8 mouse cellular contexts compared by ENCODE assay signal in the genomic region with DNA sequence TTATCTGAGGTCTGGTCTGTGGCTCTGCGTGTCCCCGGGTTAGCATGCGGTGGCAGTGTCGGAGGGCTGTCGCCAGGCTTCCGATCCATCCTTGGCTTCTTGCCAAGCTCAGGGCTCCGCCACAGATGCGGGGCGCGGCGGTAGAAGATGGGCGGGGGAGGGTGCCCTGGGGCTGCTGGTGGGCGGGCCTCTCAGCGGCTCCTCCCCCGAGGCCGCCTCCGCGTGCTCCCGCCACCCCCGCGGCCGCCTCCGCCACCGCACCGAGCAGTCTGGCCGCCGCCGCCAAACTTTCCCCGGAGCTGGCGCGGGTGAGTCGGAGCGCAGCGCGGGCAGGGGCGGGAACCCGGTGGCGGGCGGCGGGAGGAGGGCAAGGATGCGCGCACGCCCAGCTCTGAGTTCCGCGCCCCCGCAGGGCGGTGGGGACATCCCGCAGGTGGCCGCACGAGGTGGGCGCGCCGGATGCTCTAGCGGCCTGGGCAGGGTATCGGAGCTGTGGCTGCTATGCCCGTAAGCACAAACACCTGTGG. TPM values are rescaled to one million over a fixed set of nuclear protein-coding genes. Genes with fewer than 3 reads are reported as not detected.
A peak's percentile ranks its signal among the peaks of the same experiment; 100 is the strongest.
DNase-seq lines count a peak whose midpoint lies in the region; ATAC-seq and TF ChIP-seq lines count a peak whose summit lies in the region.

A gene (plus strand): TSS at position 246 of the 527 bp plus-strand sequence.

- TF ChIP-seq POLR2A in bone marrow macrophage, adult 2 months (IDR thresholded peaks at IDR 0.05; ENCODE audit: borderline replicate concordance, low read depth, low read length), result no peak

- H3K4me3 ChIP-seq in bone marrow macrophage, adult 2 months (ENCODE audit: insufficient read depth, low read length), result peak within 1 kb of the TSS; percentile 67
- H3K4me3 ChIP-seq in forebrain, embryonic 13.5 days, result peak within 1 kb of the TSS; percentile 55
- peak within 1 kb of the TSS; percentile 50 for H3K4me3 ChIP-seq in hindbrain, embryonic 12.5 days
- peak within 1 kb of the TSS; percentile 53 for H3K4me3 ChIP-seq in limb, embryonic 13.5 days
- peak within 1 kb of the TSS; percentile 50 for H3K4me3 ChIP-seq in midbrain, embryonic 14.5 days (replicated peaks; ENCODE audit: low read depth, low read length)

- DNase-seq in adrenal gland, adult 18-20 months (ENCODE audit: low spot score in 2 of 2), result peak; percentile 48 to 57
- no peak for DNase-seq in adrenal gland, postnatal 4 days (ENCODE audit: low spot score in 2 of 2)
- peak; percentile 87 for DNase-seq in midbrain, embryonic 14.5 days
- DNase-seq in thymus, postnatal 10 days (ENCODE audit: low spot score in 2 of 2), result peak; percentile 4 to 30

- peak within 1 kb of the TSS; percentile 64 for H3K9ac ChIP-seq in forebrain, embryonic 13.5 days
- H3K9ac ChIP-seq in hindbrain, embryonic 12.5 days, result peak within 1 kb of the TSS; percentile 54
- H3K9ac ChIP-seq in limb, embryonic 13.5 days, result peak within 1 kb of the TSS; percentile 62
- H3K9ac ChIP-seq in midbrain, embryonic 14.5 days (replicated peaks; ENCODE audit: low read length), result no peak within 1 kb of the TSS; the same call in 1 of the 2 replicates

- H3K27ac ChIP-seq in bone marrow macrophage, adult 2 months (ENCODE audit: insufficient read depth, low read depth, low read length), result no peak within 1 kb of the TSS
- no peak within 1 kb of the TSS for H3K27ac ChIP-seq in forebrain, embryonic 13.5 days
- no peak within 1 kb of the TSS for H3K27ac ChIP-seq in hindbrain, embryonic 12.5 days
- no peak within 1 kb of the TSS for H3K27ac ChIP-seq in limb, embryonic 13.5 days
- no peak within 1 kb of the TSS for H3K27ac ChIP-seq in midbrain, embryonic 14.5 days (replicated peaks; ENCODE audit: low read depth, low read length)

- 1% methylated on average over 56 of the region's 56 CpGs for WGBS in forebrain, embryonic 13.5 days
- WGBS in hindbrain, embryonic 12.5 days, result under 1% methylated on average over 50 of the region's 56 CpGs
- under 1% methylated on average over 51 of the region's 56 CpGs for WGBS in limb, embryonic 13.5 days
- WGBS in midbrain, embryonic 14.5 days, result under 1% methylated on average over 56 of the region's 56 CpGs

- ATAC-seq in forebrain, embryonic 13.5 days, result peak; percentile 83
- ATAC-seq in hindbrain, embryonic 12.5 days (ENCODE audit: low FRiP score), result peak; percentile 55
- no peak; the same call in 1 of the 2 replicates for ATAC-seq in limb, embryonic 13.5 days (ENCODE audit: low FRiP score, low read depth)
- ATAC-seq in midbrain, embryonic 14.5 days (ENCODE audit: low FRiP score, low TSS enrichment), result peak; percentile 62; the same call in 1 of the 2 replicates

- no peaks in the 10 kb centered on the region for H3K9me3 ChIP-seq in forebrain, embryonic 13.5 days (replicated peaks)
- no peaks in the 10 kb centered on the region for H3K9me3 ChIP-seq in hindbrain, embryonic 12.5 days (replicated peaks)
- H3K9me3 ChIP-seq in limb, embryonic 13.5 days, result peaks cover 8% of the 10 kb centered on the region; the same call in 1 of the 2 replicates
- no peaks in the 10 kb centered on the region for H3K9me3 ChIP-seq in midbrain, embryonic 14.5 days (ENCODE audit: control insufficient read depth, low read length)

- no peaks in the 10 kb centered on the region for H3K36me3 ChIP-seq in forebrain, embryonic 13.5 days (ENCODE audit: poor library complexity, severe bottlenecking)
- H3K36me3 ChIP-seq in hindbrain, embryonic 12.5 days, result no peaks in the 10 kb centered on the region
- H3K36me3 ChIP-seq in limb, embryonic 13.5 days, result no peaks in the 10 kb centered on the region
- H3K36me3 ChIP-seq in midbrain, embryonic 14.5 days (ENCODE audit: control insufficient read depth, insufficient read depth, low read length), result no peaks in the 10 kb centered on the region

- peak within 1 kb of the TSS; percentile 97 for H3K4me2 ChIP-seq in forebrain, embryonic 13.5 days
- H3K4me2 ChIP-seq in hindbrain, embryonic 12.5 days (replicated peaks), result peak within 1 kb of the TSS; percentile 92
- peak within 1 kb of the TSS; percentile 97 for H3K4me2 ChIP-seq in limb, embryonic 13.5 days (replicated peaks)
- peak within 1 kb of the TSS; percentile 93 for H3K4me2 ChIP-seq in midbrain, embryonic 14.5 days (ENCODE audit: low read length)

- H3K27me3 ChIP-seq in forebrain, embryonic 13.5 days, result peaks cover 44% of the 10 kb centered on the region
- peaks cover 67% of the 10 kb centered on the region for H3K27me3 ChIP-seq in hindbrain, embryonic 12.5 days
- H3K27me3 ChIP-seq in limb, embryonic 13.5 days, result peaks cover 88% of the 10 kb centered on the region
- H3K27me3 ChIP-seq in midbrain, embryonic 14.5 days (ENCODE audit: control insufficient read depth, insufficient read depth, low read length), result peaks cover 31% of the 10 kb centered on the region

- TF ChIP-seq CTCF in bone marrow macrophage, adult 2 months (IDR thresholded peaks at IDR 0.05; ENCODE audit: low read depth, low read length), result no peak

- peaks cover 49% of the 10 kb centered on the region for H3K4me1 ChIP-seq in bone marrow macrophage, adult 2 months (ENCODE audit: control insufficient read depth, insufficient read depth, low read length)
- H3K4me1 ChIP-seq in forebrain, embryonic 13.5 days, result peaks cover 30% of the 10 kb centered on the region
- peaks cover 23% of the 10 kb centered on the region for H3K4me1 ChIP-seq in hindbrain, embryonic 12.5 days
- peaks cover 17% of the 10 kb centered on the region for H3K4me1 ChIP-seq in limb, embryonic 13.5 days
- H3K4me1 ChIP-seq in midbrain, embryonic 14.5 days (ENCODE audit: control insufficient read depth, insufficient read depth, low read length), result 0 out of 2 replicates have a peak, but pooled peaks cover 20% of the 10 kb centered on the region

RNA-seq across cellular contexts. Expression of the gene that starts here (rescaled TPM):
- total RNA-seq in adrenal gland, adult 18-20 months (2021), result 1 to 10 TPM; 1.4 to 1.5 TPM
- total RNA-seq in adrenal gland, postnatal 4 days (2021), result 1 to 10 TPM; 1.2 to 2.1 TPM
- polyA plus RNA-seq in bone marrow macrophage, adult 2 months (2012; ENCODE audit: insufficient read depth, insufficient read length, missing spikeins), result 0.66 and 0.76 TPM in 2 replicates
- 0.41 and 0.55 TPM in 2 replicates for polyA plus RNA-seq in forebrain, embryonic 13.5 days (2015; fragmentation: Nextera tagmentation; extraction: Ambion mirVana)
- 0.50 and 0.64 TPM in 2 replicates for polyA plus RNA-seq in hindbrain, embryonic 12.5 days (2016; fragmentation: Nextera tagmentation; extraction: Ambion mirVana)
- polyA plus RNA-seq in limb, embryonic 13.5 days (2015; fragmentation: Nextera tagmentation; extraction: Ambion mirVana), result 0.27 TPM in 1 of 2 replicates, not detected in the other
- polyA plus RNA-seq in midbrain, embryonic 14.5 days (2014; fragmentation: Nextera tagmentation; extraction: Ambion mirVana), result 0.57 and 0.80 TPM in 2 replicates

Comparison
In these comparisons a context has a peak if more than half of its experiments do, and no peak if none do; other contexts are left out.
1. DNase-seq: peak in adrenal gland, adult 18-20 months (2 of 2) and thymus, postnatal 10 days (2 of 2); none in adrenal gland, postnatal 4 days (0 of 2).
2. Peak in ATAC-seq, H3K4me3 ChIP-seq, H3K9ac ChIP-seq and H3K4me2 ChIP-seq in forebrain, embryonic 13.5 days; RNA of the gene not detected or under 1 TPM.
3. Peak in ATAC-seq, H3K4me3 ChIP-seq, H3K9ac ChIP-seq and H3K4me2 ChIP-seq in hindbrain, embryonic 12.5 days; RNA of the gene not detected or under 1 TPM.
4. Peak in DNase-seq, ATAC-seq, H3K4me3 ChIP-seq and H3K4me2 ChIP-seq in midbrain, embryonic 14.5 days; RNA of the gene not detected or under 1 TPM.
5. Peak in every context shown above with its lines, with median percentiles within 50 percentile points of each other: H3K4me3 ChIP-seq and H3K4me2 ChIP-seq.